8 mouse cellular contexts compared by ENCODE assay signal in genomic region chr9:44178389-44178788, GRCm38 (mm10). TPM values are rescaled to one million over a fixed set of nuclear protein-coding genes. Genes with fewer than 3 reads are reported as not detected.
DNase-seq lines count a peak whose midpoint lies in the region; ATAC-seq lines count a peak whose summit lies in the region.

No protein-coding gene starts in this region.

- peak; percentile 46 to 49 for DNase-seq in cerebellum, postnatal 10 days
- DNase-seq in cerebellum, adult 11-12 months: no peak
- DNase-seq in midbrain, embryonic 14.5 days: peak; percentile 8
- DNase-seq in embryo, embryonic 11.5 days (ENCODE audit: low read depth, low spot score): peak; percentile 5
- peak; percentile 33 to 35 for DNase-seq in lung, postnatal 4 days
- DNase-seq in frontal cortex, postnatal 10 days (ENCODE audit: low spot score in 2 of 2): no peak
- no peak for DNase-seq in adrenal gland, adult 18-20 months (ENCODE audit: low spot score in 2 of 2)

- no peak overlapping the region for H3K27ac ChIP-seq in midbrain, embryonic 14.5 days (replicated peaks; ENCODE audit: low read depth, low read length)
- H3K27ac ChIP-seq in midbrain, embryonic 16.5 days (ENCODE audit: low read length): no peak overlapping the region

- no peak overlapping the region for H3K4me3 ChIP-seq in midbrain, embryonic 14.5 days (replicated peaks; ENCODE audit: low read depth, low read length)
- H3K4me3 ChIP-seq in midbrain, embryonic 16.5 days (ENCODE audit: low read depth, low read length): no peak overlapping the region

- H3K9me3 ChIP-seq in midbrain, embryonic 14.5 days (ENCODE audit: control insufficient read depth, low read length): no peaks in the 10 kb centered on the region
- no peaks in the 10 kb centered on the region for H3K9me3 ChIP-seq in midbrain, embryonic 16.5 days (replicated peaks; ENCODE audit: control insufficient read depth, low read length, poor library complexity, severe bottlenecking)

- no peaks in the 10 kb centered on the region for H3K4me1 ChIP-seq in midbrain, embryonic 14.5 days (ENCODE audit: control insufficient read depth, insufficient read depth, low read length)
- no peaks in the 10 kb centered on the region for H3K4me1 ChIP-seq in midbrain, embryonic 16.5 days (ENCODE audit: control insufficient read depth, insufficient read depth, low read length)

- H3K27me3 ChIP-seq in midbrain, embryonic 14.5 days (ENCODE audit: control insufficient read depth, insufficient read depth, low read length): no peaks in the 10 kb centered on the region
- no peaks in the 10 kb centered on the region for H3K27me3 ChIP-seq in midbrain, embryonic 16.5 days (ENCODE audit: control insufficient read depth, insufficient read depth, low read depth, low read length)

- no peaks in the 10 kb centered on the region for H3K36me3 ChIP-seq in midbrain, embryonic 14.5 days (ENCODE audit: control insufficient read depth, insufficient read depth, low read length)
- H3K36me3 ChIP-seq in midbrain, embryonic 16.5 days (ENCODE audit: control insufficient read depth, insufficient read depth, low read length): no peaks in the 10 kb centered on the region

- WGBS in midbrain, embryonic 14.5 days: 86% methylated on average over 14 of the region's 14 CpGs
- WGBS in midbrain, embryonic 16.5 days: 89% methylated on average over 14 of the region's 14 CpGs

- ATAC-seq in midbrain, embryonic 14.5 days (ENCODE audit: low FRiP score, low TSS enrichment): no peak
- no peak for ATAC-seq in midbrain, embryonic 16.5 days

- no peak overlapping the region for H3K9ac ChIP-seq in midbrain, embryonic 14.5 days (replicated peaks; ENCODE audit: low read length)
- H3K9ac ChIP-seq in midbrain, embryonic 16.5 days (ENCODE audit: low read depth, low read length): no peak overlapping the region

- no peak overlapping the region for H3K4me2 ChIP-seq in midbrain, embryonic 14.5 days (ENCODE audit: low read length)
- H3K4me2 ChIP-seq in midbrain, embryonic 16.5 days (ENCODE audit: low read length): no peak overlapping the region

RNA-seq across cellular contexts. Expression of gene Mcam, which starts 44.1 kb away (rescaled TPM):
- 6.1 and 13.2 TPM in 2 replicates for polyA plus RNA-seq in midbrain, embryonic 14.5 days (2014; fragmentation: Nextera tagmentation; extraction: Ambion mirVana)
- polyA plus RNA-seq in midbrain, embryonic 16.5 days (2015; fragmentation: Nextera tagmentation; extraction: Ambion mirVana): 9.6 and 10.5 TPM in 2 replicates
- total RNA-seq in adrenal gland, adult 18-20 months (2021): 10 to 100 TPM; 24.2 to 90.7 TPM

RNA-seq across cellular contexts. Expression of gene Cbl, which starts 55.5 kb away (rescaled TPM):
- polyA plus RNA-seq in midbrain, embryonic 14.5 days (2014; fragmentation: Nextera tagmentation; extraction: Ambion mirVana): 20.1 and 27.6 TPM in 2 replicates
- 21.7 and 26.5 TPM in 2 replicates for polyA plus RNA-seq in midbrain, embryonic 16.5 days (2015; fragmentation: Nextera tagmentation; extraction: Ambion mirVana)
- total RNA-seq in adrenal gland, adult 18-20 months (2021): 10 to 100 TPM; 27.9 to 37.1 TPM

Comparison
In these comparisons a context has a peak if more than half of its experiments do, and no peak if none do; other contexts are left out.
1. DNase-seq: peak in cerebellum, postnatal 10 days (2 of 2), midbrain, embryonic 14.5 days (single experiment), embryo, embryonic 11.5 days (single experiment) and lung, postnatal 4 days (2 of 2); none in cerebellum, adult 11-12 months (single experiment), frontal cortex, postnatal 10 days (0 of 2) and adrenal gland, adult 18-20 months (0 of 2).